Mouse (Mus musculus) Patski (cell line): ENCODE measurements around the gene Taar9. TPM values are rescaled to one million over a fixed set of nuclear protein-coding genes. Genes with fewer than 3 reads are reported as not detected.
"Not testable (repeated sequence)": the region's sequence is repeated elsewhere in the genome, so short reads cannot be mapped to it uniquely, and the experiment has no call there.

Experiments used
- ATAC-seq: fragments of 100-300 bp; one replicate; pipeline ENCODE4 v1.8.0; 2021
- CTCF ChIA-PET: fragments of 350-600 bp; sonication (Branson Sonifier 250); formaldehyde crosslinking; loops from one replicate; lab custom pipeline; 2022; ENCODE audit warnings: inconsistent platforms; lab: Charles Lee
- POLR2A ChIA-PET: fragments of 350-600 bp; sonication (Branson Sonifier 250); formaldehyde crosslinking; loops from one replicate; lab custom pipeline; 2022; ENCODE audit warnings: antibody characterized with exemption, inconsistent platforms; lab: Charles Lee
- DNase-seq: peaks from one replicate; pipeline ENCODE4 v3.0.0-alpha.2; 2011; ENCODE audit warnings: low read depth, low spot score
- H3K27me3 ChIP-seq: fragments of 371-371 bp; one replicate; pipeline ENCODE4 v1.5.1; 2021
- CTCF ChIP-seq: fragments of 100-300 bp; IDR thresholded peaks from one replicate; pipeline ENCODE4 v1.5.1; 2021
- in situ Hi-C: fragments of 300-500 bp; cut with MboI; formaldehyde crosslinking; loops from 3 replicates; pipeline ENCODE4 v1.11.1; 2018; ENCODE audit warnings: low pct_unique_long_range_greater_than_20kb, mixed read lengths
- polyA plus RNA-seq: library from polyadenylated mRNA; unstranded; gene quantifications from one replicate; pipeline ENCODE4 v1.2.3, GENCODE M21; 2021

Taar9 gene
- polyA plus RNA-seq, 1 experiment from 2014 or later = not detected

DNA sequence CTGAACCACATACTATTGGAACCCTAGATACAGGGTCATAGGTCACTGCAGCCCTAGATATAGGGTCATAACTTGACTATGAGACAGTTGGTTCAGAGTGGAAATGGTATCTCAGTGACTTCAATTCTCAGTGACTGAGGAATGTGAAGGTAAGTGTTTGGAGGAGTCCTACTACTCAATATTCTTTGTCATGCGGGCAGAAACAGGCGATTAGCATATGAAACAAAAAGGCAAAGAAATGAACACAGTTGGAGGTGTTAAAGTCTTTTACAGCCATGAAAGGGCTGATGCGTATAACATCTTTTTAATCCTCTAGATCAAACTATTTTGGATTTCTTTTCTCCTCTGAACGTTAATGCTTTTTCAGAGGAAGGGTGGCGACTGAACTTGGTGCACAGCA lies 23.4 kb downstream of the Taar9 start:
- in situ Hi-C loops = loop anchor here (25.0 kb wide), 1 partner anchor 999 kb away; no protein-coding TSS in a partner anchor
- CTCF ChIA-PET = interaction anchor here (1.1 kb wide), 1 partner anchor 45 kb away, joined by 3 read pairs; no protein-coding TSS in a partner anchor
- TF ChIP-seq CTCF = no peak
- POLR2A ChIA-PET = no interaction called here
- H3K27me3 ChIP-seq = peaks cover 25% of the 10 kb centered on the region
- no peak for ATAC-seq
- no peak for DNase-seq

DNA sequence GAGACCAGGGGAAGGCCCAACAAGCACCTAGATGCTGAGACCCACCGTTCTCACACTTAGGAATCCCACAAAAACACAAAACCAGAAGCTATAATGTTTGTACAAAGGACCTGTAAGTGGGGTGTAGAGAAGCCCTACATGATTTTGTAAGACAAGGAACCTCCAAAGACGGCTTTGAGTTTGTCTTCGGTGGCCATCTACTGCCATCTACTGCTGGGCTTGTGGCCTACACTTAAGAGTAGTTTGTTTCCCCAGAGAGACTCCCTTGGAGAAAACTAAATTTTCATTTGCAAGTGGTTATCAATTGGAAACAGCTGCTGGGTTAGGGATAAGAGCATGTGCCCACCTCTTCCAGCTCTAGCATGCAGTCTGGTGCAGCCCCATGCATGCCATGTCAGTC lies 29.2 kb downstream of the Taar9 start:
- peak; percentile 68 for TF ChIP-seq CTCF
- ChIA-PET POLR2A (interaction anchor here (0.6 kb wide), 1 partner anchor 254 kb away, joined by 3 read pairs; no protein-coding TSS in a partner anchor), CTCF (interaction anchor here (0.8 to 1.6 kb wide), 8 partner anchors 12 to 274 kb away, joined by 3 to 4 read pairs (median 3); no protein-coding TSS in a partner anchor)
- H3K27me3 ChIP-seq = peaks cover 26% of the 10 kb centered on the region
- in situ Hi-C loops = loop anchor here (5.0 to 25.0 kb wide), 2 partner anchors 263 to 993 kb away; no protein-coding TSS in a partner anchor
- ATAC-seq (no peak), DNase-seq (no peak)

DNA sequence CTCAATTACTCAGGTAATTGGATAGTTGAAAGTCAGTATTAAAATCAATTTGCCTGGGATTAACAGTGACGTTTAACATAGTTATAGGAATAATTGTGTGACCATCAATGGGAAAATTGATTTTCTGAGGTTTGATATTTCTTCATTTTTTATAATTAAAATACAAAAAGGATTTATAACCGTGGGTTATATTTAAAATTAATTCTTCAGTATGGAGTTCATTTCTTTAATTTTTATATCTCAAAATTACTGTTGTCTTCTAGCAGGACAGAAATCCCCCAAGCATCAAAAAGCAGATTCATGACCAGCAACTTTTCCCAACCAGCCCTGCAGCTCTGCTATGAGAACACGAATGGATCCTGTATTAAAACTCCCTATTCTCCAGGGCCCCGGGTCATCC lies 33.1 kb downstream of the Taar9 start, which contains the start of gene Taar8a:
Taar8a (plus strand) TSS at position 301 of the 400 bp plus-strand sequence.
- peaks cover 44% of the 10 kb centered on the region for H3K27me3 ChIP-seq
- ATAC-seq, POLR2A ChIA-PET, DNase-seq, CTCF ChIA-PET: not testable (repeated sequence)
- in situ Hi-C loops = loop anchor here (25.0 kb wide), 1 partner anchor 989 kb away; no protein-coding TSS in a partner anchor

DNA sequence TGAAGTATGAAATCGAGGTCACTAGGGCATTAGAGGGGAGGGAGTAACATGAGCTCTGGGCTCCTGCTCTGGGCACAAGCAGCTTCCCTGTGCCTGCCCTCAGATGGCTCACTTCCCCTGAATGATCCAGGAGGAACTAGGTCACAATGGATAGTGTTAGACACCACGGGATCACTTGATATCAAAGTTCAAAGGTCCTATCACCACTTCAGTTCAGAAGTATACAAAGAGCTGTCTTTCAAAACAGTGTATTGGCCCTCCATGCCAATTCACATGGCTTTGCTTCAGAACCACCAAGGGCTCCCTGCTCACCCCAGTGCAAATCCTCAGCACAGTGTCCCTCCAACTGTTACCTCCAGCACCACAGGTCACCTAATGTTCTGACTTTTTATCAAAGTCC lies 34.6 kb downstream of the Taar9 start:
- in situ Hi-C loops = loop anchor here (25.0 kb wide), 1 partner anchor 987 kb away; no protein-coding TSS in a partner anchor
- POLR2A ChIA-PET, CTCF ChIA-PET, ATAC-seq, DNase-seq: not testable (repeated sequence)
- peaks cover 43% of the 10 kb centered on the region for H3K27me3 ChIP-seq

DNA sequence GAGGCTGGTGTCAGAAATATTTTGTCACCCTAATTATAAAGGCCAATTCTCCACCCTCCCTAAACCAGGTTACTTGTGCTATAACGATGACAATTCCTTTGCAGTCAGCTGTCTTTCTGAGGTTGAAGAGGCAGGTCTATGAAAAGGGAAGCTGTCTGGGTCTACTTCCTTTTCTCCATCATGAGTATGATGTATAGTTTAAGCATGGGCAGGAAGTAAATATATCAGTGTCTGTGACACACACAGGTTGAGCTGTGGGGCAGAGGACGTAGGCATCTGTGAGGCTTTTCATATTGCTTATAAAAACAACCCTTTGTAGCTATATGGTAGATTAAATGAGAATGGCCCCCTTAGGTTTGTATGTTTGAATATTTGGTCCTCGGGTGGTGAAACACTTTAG lies 50.3 kb downstream of the Taar9 start:
- no peak for ATAC-seq
- H3K27me3 ChIP-seq = peaks cover 16% of the 10 kb centered on the region
- ChIA-PET CTCF (interaction anchor here (1.1 to 1.2 kb wide), 2 partner anchors 13 to 21 kb away, joined by 3 read pairs; no protein-coding TSS in a partner anchor), POLR2A (no interaction called here)
- TF ChIP-seq CTCF = no peak
- in situ Hi-C loops = no loop called here
- no peak for DNase-seq

Other genes starting within 250 kb of the Taar9 start
- 0.21 TPM for gene Vnn1, start 214.8 kb downstream of the Taar9 start, polyA plus RNA-seq
- gene Taar1, start 189.2 kb downstream of the Taar9 start, polyA plus RNA-seq = not detected
- not detected for gene Taar2, start 171.0 kb downstream of the Taar9 start, polyA plus RNA-seq
- gene Taar3, start 160.0 kb downstream of the Taar9 start, polyA plus RNA-seq = not detected
- not detected for gene Taar4, start 149.0 kb downstream of the Taar9 start, polyA plus RNA-seq
- gene Taar5, start 138.8 kb downstream of the Taar9 start, polyA plus RNA-seq = not detected
- not detected for gene Taar6, start 123.9 kb downstream of the Taar9 start, polyA plus RNA-seq
- not detected for gene Taar7a, start 116.1 kb downstream of the Taar9 start, polyA plus RNA-seq
- not detected for gene Taar7b, start 109.6 kb downstream of the Taar9 start, polyA plus RNA-seq
- not detected for gene Taar7d, start 82.3 kb downstream of the Taar9 start, polyA plus RNA-seq
- gene Taar7e, start 71.9 kb downstream of the Taar9 start, polyA plus RNA-seq = not detected
- not detected for gene Taar7f, start 60.0 kb downstream of the Taar9 start, polyA plus RNA-seq
- gene Taar8a, start 33.0 kb downstream of the Taar9 start, polyA plus RNA-seq = not detected
- gene Taar8b, start 17.2 kb downstream of the Taar9 start, polyA plus RNA-seq = not detected
- gene Taar8c, start 7.6 kb downstream of the Taar9 start, polyA plus RNA-seq = not detected
- gene Stx7, start 39.8 kb upstream of the Taar9 start, polyA plus RNA-seq = 145 TPM
- gene Moxd1, start 114.0 kb upstream of the Taar9 start, polyA plus RNA-seq = not detected